Mouse (Mus musculus) heart, adult 18-20 months (tissue): ENCODE measurements at regions not wholly inside any gene's neighbourhood (a gene's known extent, or its start where the extent isn't known, plus 50 kb on each side); places are given as distances from the start of the nearest gene placed in this dataset.
A peak's percentile ranks its signal among the peaks of the same experiment; 100 is the strongest.

Source experiments
- DNase-seq, 2 experiments: peaks; one replicate each; pipeline ENCODE4 v3.0.0; 2021 to 2022; ENCODE audit warnings: mixed read lengths in 1 of 2

DNA sequence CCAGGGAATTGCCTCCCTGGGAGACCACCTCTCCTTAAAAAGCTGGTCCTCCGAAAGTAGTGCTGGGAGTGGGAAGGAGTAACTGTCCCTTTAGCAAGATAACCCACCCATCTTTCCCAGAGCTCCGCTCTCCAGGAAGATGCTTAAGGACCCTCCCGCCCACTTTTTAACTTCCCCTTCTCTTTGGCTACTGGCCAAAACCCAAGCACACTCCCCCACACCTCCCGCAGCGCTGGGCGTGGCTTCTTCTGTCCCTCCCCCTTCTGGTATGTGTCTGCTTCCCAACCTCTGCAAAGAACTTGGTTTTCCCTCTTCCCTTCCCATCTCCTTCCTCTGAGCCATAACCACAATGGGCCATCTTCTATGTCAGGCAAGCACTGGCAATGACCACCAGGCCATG lies 85.4 kb downstream of the Rpap3 start:
- DNase-seq: no peak

DNA sequence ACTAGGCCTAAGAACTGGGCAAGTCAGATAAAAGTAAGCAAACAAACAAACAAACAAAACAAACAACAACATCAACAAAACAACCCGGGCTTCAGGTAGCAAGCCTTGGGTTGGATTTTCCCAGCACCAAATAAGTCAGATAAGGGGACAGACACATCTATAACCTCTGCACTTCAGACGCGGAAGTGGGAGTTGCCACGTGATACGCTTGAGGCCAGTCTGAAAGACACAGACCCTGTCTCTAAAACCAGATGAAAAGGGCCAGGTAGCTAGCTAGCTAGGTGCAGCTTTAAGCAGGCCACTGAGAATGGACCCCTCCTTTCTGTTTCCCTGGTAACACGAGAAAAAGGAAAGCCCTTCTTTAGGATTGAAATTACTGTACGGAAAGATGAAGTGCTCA lies 85.9 kb downstream of the Rpap3 start:
- no peak for DNase-seq

- no peak for DNase-seq
Measured at GRCm38 (mm10) chr15:97612325-97612724, 93.3 kb downstream of the Rpap3 start.

DNA sequence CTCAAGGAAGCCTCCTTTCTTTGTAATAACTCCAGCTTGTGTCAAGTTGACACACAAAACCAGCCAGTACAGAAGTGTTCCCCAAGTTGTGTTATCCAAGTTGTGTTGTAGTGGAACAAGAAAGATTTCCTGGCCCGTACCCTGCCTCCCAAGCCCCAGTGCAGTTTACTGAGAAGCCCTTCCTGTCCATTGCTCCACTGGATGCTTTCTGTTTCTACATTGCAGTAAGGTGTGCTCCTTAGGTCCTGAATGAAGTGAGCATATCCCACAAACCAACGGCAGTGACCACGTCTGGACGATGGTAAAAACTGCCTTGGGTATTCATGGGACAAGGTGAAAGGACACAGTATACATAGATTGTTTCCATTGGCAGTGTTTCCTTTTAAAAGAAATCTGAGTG lies 94.9 kb downstream of the Rpap3 start:
- no peak for DNase-seq

DNA sequence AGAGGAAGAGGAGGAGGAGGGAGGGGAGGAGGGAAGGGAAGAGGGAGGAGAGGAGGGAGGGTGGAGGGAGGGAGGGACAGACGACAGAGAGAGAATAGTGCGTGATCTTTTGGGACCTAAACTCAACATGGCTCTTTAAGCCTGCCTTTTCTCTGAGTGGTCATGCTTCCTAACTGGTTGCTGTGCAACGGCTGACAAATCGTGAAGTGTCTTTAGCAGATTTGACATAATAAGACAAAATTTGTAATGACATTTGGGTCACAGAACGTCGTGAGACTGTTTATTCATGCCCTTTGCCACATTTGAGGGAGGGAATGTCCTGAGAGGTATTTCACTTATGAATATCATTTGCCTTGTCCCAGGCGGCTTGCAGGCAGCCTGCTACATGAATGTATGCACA lies 96.1 kb downstream of the Rpap3 start:
- DNase-seq: no peak

GRCm38 (mm10) chr15:97608651-97609050 lies 97.0 kb downstream of the Rpap3 start:
- DNase-seq: no peak

DNA sequence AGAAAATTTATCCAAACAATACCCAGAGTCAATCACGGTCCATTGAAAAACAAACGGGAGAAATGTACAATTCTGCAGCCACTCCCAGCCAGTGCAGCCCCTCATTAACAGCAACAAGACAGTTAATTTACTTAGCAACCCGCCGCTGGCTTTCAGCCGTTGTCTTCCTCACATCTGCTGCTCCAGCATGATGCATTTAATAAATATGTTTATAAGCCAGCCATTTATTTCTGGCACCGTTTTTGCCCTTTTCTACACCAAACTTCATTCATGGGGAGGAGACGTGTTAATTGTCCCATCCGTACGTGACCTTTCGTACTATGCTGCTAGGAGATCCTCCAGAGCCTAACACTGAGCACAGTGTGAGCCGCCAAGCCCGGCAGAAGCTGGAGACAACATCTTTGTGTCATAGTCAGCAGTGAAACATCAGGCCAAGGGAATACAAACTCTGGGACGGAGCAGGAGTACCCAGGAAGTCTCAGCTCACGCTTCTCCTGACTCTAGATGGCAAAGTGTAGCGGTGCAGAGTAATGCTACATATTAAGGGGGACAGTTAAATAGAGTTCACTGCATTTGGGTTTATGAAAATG lies 97.9 kb downstream of the Rpap3 start:
- no peak for DNase-seq

- DNase-seq: no peak
Measured at GRCm38 (mm10) chr15:97606630-97607381, 98.8 kb downstream of the Rpap3 start.

- DNase-seq: no peak
Measured at GRCm38 (mm10) chr15:97606232-97606629, 99.4 kb downstream of the Rpap3 start.

DNA sequence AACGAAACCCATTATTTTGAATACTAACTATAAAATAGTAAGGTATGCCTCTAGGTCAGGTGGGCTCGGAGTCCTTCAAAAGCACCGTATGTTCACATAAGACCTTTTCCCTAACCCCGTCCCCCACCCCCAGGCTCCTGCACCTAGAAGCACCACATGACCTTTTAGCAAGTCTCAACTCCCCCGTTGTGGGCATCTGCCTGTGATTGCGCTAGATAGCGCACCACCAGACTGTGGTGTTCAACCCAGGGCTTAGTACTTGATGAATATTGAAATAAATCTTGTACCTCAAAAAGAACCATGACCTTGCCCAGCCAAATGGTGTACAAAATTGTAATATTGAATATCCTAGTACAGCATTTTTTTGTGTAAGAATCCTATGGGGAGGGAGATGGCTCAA lies 99.8 kb downstream of the Rpap3 start:
- DNase-seq: no peak

DNA sequence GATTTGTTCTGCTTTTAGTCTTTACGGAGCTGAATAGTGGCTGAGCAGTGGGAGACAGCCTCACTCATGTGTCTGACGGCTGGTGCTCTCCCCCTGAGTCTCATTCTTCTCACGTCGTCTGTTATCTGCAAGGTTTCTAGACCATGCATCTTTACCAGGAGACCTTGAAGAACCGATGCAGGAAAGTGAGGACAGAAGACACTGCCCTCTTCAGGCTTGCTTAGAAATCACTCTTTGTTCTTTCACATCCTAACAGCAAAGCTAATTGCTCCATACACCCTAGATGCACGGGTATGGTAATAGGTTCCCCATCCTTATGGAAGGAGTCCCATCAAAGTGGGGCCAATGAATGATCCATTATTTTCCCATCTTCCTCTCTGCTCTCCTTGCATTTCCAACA lies 102.1 kb downstream of the Rpap3 start:
- DNase-seq: no peak

DNA sequence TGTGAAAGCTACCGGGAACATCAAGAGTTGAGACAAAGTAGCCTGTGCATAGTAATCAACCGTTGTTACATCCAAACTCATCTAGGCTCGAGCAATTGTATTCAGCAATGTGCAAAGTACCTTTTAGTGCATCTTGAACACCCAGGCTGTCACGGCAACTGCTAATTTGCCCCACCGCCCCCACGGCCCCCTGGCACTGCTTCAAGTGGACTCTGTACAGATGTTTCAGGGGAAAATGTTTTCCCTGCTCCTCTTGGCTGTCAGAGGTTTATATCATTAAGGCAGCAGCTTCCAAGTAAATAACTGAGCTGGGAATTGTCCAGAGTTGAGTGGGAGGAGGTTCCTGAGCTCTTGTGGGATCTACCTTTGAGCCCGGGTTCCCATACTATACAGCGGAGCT lies 107.4 kb downstream of the Rpap3 start:
- no peak for DNase-seq

DNA sequence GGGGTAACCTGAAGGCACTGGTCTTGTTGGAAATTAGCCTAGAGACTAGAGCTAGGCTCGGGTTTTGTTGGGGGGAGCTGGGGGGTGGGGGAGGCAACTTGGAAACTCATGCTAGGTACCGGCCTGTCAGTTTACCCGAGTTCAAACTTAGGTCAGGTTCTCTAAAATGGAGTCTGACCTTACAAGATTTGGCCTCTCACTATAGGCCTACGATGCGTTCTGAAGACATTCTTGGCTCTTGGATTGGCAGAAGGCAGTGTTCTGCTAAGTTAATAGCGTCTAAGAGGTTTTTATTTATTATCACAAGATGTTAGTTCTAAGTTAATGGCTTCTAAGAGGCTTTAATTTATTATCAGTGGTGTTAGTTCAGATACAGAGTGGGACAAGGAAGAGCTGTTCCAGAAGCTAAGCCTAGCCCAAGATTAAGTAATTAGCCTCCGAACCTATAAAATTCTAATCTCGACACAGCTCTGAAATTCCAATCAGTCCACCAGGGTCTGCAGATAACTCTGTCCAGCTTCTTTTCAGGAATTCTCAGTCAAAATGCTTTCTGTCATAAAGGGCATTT lies 109.0 kb downstream of the Rpap3 start:
- no peak for DNase-seq

GRCm38 (mm10) chr15:97595284-97595796 lies 110.3 kb downstream of the Rpap3 start:
- no peak for DNase-seq

DNA sequence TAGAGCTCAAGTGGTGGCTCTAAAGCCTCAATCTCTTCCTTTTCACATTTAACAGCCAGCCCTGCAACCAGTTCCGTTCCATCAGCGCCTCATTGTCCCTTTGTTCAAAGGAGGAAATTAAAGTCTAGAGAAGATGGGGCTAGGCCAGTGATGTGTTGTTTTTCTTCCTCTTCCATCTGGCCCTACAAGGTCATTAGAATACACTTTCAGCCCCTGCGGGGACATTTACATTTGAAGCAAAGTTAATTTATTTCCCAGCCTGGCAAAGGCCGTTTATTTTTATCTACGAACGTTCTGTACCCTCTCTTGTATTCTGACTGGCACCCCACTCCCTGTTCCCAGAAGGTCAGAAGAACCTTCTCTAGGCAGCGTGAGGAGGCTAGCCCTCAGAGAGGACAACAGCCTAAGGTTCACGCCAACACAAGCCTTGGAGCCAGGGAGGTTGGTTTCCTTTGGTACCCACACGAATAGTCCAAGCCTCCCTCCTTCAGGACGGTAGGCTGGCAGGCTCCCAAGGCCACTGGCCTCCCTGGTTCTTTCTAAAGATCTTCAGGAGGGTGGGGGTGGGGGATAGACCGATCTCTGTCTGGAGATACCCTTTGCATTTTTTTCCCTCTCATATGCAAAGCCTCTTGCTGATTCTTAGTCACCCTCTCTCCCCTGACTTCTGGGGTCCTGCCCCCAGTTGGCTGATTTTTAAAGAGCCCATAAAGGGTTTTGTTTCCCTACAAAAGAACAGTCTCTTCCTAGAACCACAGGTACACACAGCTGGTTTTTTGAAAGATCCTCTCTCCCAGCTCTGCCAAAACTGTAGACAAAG lies 111.6 kb downstream of the Rpap3 start:
- DNase-seq: peak in 1 of 2 experiments; percentile 70

DNA sequence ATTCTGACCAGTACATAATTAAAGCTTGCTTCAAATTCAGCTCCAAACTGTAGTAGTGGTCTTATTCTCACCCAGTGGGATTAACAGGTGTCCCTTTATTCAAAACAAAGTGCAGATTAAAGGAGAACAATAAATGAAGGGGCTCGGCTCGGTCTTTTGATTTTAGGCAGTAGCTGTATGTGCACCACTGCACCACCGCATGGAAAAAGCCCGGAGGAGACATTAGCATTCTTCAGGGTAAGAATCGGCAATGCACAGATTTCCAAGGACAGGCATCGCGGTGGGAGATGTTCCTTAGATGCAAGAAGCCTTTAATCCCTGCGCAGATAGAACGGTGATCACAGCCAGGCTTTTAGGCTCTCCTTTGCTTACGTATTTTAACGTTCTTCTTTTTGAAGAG lies 112.8 kb downstream of the Rpap3 start:
- no peak for DNase-seq

DNA sequence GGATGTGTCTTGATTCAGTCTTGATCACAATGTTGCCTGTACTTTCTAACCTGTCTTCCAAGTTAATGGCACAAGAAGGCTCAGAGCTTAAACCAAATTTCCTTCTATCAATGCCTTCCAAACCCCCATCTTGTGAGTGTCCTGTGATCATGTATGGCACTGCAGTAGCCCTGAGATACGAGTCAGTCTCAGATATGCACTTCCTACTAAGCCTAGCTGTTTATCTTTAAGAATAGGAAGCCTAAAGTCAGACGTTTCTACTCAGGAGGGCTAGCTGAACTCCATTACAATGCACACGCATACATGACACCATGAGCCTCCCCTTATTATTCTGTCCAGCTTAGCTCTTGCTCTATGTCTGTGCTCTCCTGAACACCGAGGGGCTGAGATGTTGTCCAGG lies 114.2 kb downstream of the Rpap3 start:
- DNase-seq: no peak

GRCm38 (mm10) chr15:97590732-97591292 lies 114.8 kb downstream of the Rpap3 start:
- peak in 1 of 2 experiments; percentile 57 for DNase-seq

DNA sequence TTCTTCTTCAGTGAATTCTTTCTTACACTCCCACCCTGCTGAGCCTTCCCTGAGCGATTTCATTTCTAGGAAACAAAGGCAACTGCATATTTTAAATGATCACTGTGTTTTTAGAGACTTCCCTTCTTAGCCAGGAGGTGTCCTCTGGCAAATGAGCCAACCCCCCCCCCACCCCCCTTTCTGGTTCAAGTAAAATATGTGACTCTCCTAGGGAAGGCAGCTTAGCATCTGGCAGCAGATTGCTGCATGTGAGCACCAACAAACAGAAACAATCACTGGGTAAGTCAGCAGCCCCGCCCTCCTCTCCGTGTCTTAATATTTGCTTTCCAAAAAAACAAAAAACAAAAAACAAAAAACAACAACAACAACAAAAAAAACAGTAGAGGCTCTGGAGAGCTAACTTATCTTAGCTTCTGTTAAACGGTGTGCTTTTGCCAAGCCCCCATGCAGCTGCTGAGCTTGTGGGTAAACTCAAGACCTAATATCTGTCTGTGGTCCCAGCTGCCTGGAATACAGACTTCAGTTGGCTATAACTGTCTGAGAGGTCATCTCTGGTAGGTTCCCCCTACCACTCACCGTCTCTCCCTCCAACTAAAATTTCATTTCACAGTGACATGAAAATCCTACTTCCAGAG lies 117.9 kb downstream of the Rpap3 start:
- DNase-seq: no peak

DNA sequence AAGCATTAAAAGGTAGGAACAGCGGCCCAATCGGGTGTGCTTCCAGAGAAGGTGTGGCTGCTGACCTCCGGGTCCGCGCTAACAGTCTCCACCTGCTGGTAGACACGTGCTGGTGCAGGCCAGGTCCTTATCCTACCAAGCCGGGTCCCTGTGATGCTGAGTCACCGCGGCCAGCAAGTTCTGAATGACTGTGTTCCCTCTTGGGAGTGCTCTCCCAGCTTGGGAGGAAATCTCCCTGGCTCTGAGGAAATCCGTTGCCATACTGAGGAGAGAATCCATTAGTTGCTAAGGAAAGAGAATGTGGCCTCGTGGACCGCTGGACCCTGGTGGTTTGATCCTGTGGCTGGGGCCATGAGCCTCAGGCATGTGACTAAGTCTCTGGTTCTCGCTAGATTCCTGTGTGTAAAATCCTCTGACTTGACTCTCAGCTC lies 123.9 kb downstream of the Rpap3 start:
- DNase-seq: peak; percentile 91 to 94

DNA sequence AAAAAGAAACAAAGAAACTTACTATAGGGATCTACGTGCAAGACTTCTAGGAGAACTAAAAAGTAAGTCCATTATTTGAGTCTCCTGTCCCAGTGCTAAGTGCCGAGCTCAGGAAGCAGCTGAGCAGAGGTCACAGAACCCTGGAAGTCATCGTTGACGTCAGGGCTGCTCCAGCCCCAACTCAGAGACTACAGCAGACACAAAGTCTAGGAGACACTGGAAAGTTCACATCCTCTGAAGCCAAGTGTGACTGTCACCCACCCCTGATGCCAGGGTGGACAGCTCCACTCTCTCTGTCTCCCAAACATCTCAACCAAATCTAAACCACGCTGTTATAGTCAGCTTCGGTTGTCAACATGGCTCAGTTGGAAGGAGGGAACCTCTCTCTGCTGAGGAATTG lies 124.9 kb downstream of the Rpap3 start:
- DNase-seq: peak in 1 of 2 experiments; percentile 41

GRCm38 (mm10) chr15:97578046-97578445 lies 127.6 kb downstream of the Rpap3 start:
- DNase-seq: no peak
